In the genomic region with DNA sequence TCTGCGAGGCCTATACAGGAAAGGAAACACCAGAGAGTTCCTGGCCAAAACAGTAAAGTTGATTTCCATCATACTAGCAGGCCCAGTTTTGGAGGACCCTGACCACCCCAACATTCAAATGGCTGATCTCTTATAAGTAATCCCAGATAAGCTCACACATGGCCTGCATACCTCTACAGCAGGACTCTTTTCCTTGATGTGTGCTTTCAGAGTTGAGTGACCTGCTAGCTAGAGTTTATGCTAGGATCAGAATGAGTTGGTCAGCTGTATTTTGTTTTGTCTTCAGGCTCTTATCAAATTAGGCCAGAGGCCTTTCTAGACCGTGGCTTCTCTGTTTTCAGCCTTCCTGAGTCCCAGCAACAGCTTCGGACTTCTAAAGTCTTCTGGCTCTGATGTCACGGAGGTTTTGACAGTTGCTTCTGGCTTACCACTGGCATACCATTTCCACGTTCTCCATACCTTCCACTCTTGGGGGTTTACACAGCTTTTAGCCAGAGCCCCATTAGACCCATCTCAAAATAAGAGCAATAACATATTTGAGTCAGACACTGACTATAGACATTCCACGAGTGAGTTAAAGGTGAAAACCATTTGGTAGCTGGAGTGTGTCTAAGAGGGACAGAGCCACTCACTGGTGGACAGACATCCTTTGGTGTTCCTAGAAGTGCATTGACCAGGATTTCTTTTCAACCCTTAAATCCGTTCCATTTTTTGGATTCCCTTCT, we compare ENCODE assay signal across 16 mouse cellular contexts. TPM values are rescaled to one million over a fixed set of nuclear protein-coding genes. Genes with fewer than 3 reads are reported as not detected.
A peak's percentile ranks its signal among the peaks of the same experiment; 100 is the strongest.
DNase-seq lines count a peak whose midpoint lies in the region; ATAC-seq and TF ChIP-seq lines count a peak whose summit lies in the region.
"Had no signal": no experiment of that assay in that cellular context is flagged by ENCODE, and none has a peak within 500 bp of the region (broad histone marks: within the 10 kb centered on the region; RNA-seq: fewer than 3 reads in every experiment).

No protein-coding gene starts in this region.

- peak overlapping the region; percentile 51 for H3K4me2 ChIP-seq in hindbrain, embryonic 12.5 days (replicated peaks)
- peak overlapping the region; percentile 46 for H3K4me2 ChIP-seq in midbrain, embryonic 15.5 days
- H3K4me2 ChIP-seq: heart, embryonic 15.5 days; limb, embryonic 15.5 days had no signal

- H3K4me3 ChIP-seq in E14TG2a.4 (replicated peaks; ENCODE audit: low read length), result peak overlapping the region; percentile 98; the same call in 1 of the 2 replicates
- H3K4me3 ChIP-seq in embryonic facial prominence, embryonic 10.5 days, result peak overlapping the region; percentile 72; the same call in 1 of the 2 replicates
- peak overlapping the region; percentile 40 for H3K4me3 ChIP-seq in hindbrain, embryonic 12.5 days
- H3K4me3 ChIP-seq in midbrain, embryonic 15.5 days, result peak overlapping the region; percentile 35
- H3K4me3 ChIP-seq: heart, embryonic 15.5 days; limb, embryonic 15.5 days had no signal

- peak overlapping the region; percentile 55 for H3K9ac ChIP-seq in hindbrain, embryonic 12.5 days
- peak overlapping the region; percentile 24; the same call in 1 of the 2 replicates for H3K9ac ChIP-seq in midbrain, embryonic 15.5 days
- H3K9ac ChIP-seq: heart, embryonic 15.5 days; limb, embryonic 15.5 days had no signal

- H3K36me3 ChIP-seq in E14TG2a.4 (ENCODE audit: insufficient read depth, low read length), result peaks cover 63% of the 10 kb centered on the region
- no peaks in the 10 kb centered on the region for H3K36me3 ChIP-seq in embryonic facial prominence, embryonic 10.5 days (replicated peaks)
- H3K36me3 ChIP-seq in hindbrain, embryonic 12.5 days, result no peaks in the 10 kb centered on the region
- H3K36me3 ChIP-seq in midbrain, embryonic 15.5 days (replicated peaks), result no peaks in the 10 kb centered on the region
- H3K36me3 ChIP-seq: heart, embryonic 15.5 days; limb, embryonic 15.5 days had no signal

- no peak for ATAC-seq in hindbrain, embryonic 12.5 days (ENCODE audit: low FRiP score)
- ATAC-seq in midbrain, embryonic 15.5 days (replicated peaks), result no peak
- ATAC-seq in megakaryocyte, adult 5-6 weeks (ENCODE audit: poor library complexity, severe bottlenecking), result no peak

- peak; percentile 13 for DNase-seq in embryonic facial prominence, embryonic 10.5 days (ENCODE audit: low spot score)
- DNase-seq in adipocyte (ENCODE audit: low spot score), result no peak
- no peak for DNase-seq in gastrocnemius, postnatal 25 days
- DNase-seq in urinary bladder, adult 2 months (ENCODE audit: low spot score), result no peak
- DNase-seq: cerebellum, adult 9-11 months; kidney, postnatal 25 days; lung, adult 2 months; thymus, postnatal 36 days had no signal

- no peak overlapping the region for H3K27ac ChIP-seq in embryonic facial prominence, embryonic 10.5 days (replicated peaks)
- peak overlapping the region; percentile 75 for H3K27ac ChIP-seq in hindbrain, embryonic 12.5 days
- H3K27ac ChIP-seq in midbrain, embryonic 15.5 days, result peak overlapping the region; percentile 66
- H3K27ac ChIP-seq: heart, embryonic 15.5 days; limb, embryonic 15.5 days had no signal

- H3K27me3 ChIP-seq in E14TG2a.4 (ENCODE audit: insufficient read depth, low read length), result peaks cover 24% of the 10 kb centered on the region
- H3K27me3 ChIP-seq in embryonic facial prominence, embryonic 10.5 days (replicated peaks; ENCODE audit: low read depth, poor library complexity, severe bottlenecking), result peaks cover 100% of the 10 kb centered on the region
- H3K27me3 ChIP-seq in hindbrain, embryonic 12.5 days, result peaks cover 36% of the 10 kb centered on the region
- H3K27me3 ChIP-seq in midbrain, embryonic 15.5 days (replicated peaks), result peaks cover 13% of the 10 kb centered on the region; the same call in 1 of the 2 replicates

- peaks cover 89% of the 10 kb centered on the region for H3K4me1 ChIP-seq in E14TG2a.4 (replicated peaks; ENCODE audit: low read depth, low read length)
- H3K4me1 ChIP-seq in embryonic facial prominence, embryonic 10.5 days, result peaks cover 56% of the 10 kb centered on the region
- H3K4me1 ChIP-seq in hindbrain, embryonic 12.5 days, result peaks cover 52% of the 10 kb centered on the region
- H3K4me1 ChIP-seq in midbrain, embryonic 15.5 days, result peaks cover 17% of the 10 kb centered on the region

- TF ChIP-seq CTCF in E14TG2a.4 (conservative IDR thresholded peaks at IDR 0.05; ENCODE audit: low read length), result no peak

- H3K9me3 ChIP-seq in E14TG2a.4 (ENCODE audit: low read length), result no peaks in the 10 kb centered on the region
- H3K9me3 ChIP-seq in embryonic facial prominence, embryonic 10.5 days, result no peaks in the 10 kb centered on the region
- H3K9me3 ChIP-seq in hindbrain, embryonic 12.5 days (replicated peaks), result no peaks in the 10 kb centered on the region
- H3K9me3 ChIP-seq in midbrain, embryonic 15.5 days, result no peaks in the 10 kb centered on the region
- H3K9me3 ChIP-seq: heart, embryonic 15.5 days; limb, embryonic 15.5 days had no signal

- 55% methylated on average over 7 of the region's 7 CpGs for WGBS in embryonic facial prominence, embryonic 10.5 days
- WGBS in hindbrain, embryonic 12.5 days, result 40% methylated on average over 7 of the region's 7 CpGs
- 31% methylated on average over 7 of the region's 7 CpGs for WGBS in midbrain, embryonic 15.5 days

RNA-seq across cellular contexts. Expression of a gene that starts 8.2 kb away (rescaled TPM):
- polyA plus RNA-seq in embryonic facial prominence, embryonic 10.5 days (2016; fragmentation: Nextera tagmentation; extraction: Ambion mirVana), result 12.2 and 16.1 TPM in 2 replicates
- 37.3 and 39.5 TPM in 2 replicates for polyA plus RNA-seq in hindbrain, embryonic 12.5 days (2016; fragmentation: Nextera tagmentation; extraction: Ambion mirVana)
- polyA plus RNA-seq in midbrain, embryonic 15.5 days (2015; fragmentation: Nextera tagmentation; extraction: Ambion mirVana), result 20.7 and 23.2 TPM in 2 replicates
- not detected for total RNA-seq in gastrocnemius, postnatal 25 days (2021)
- not detected in 2 replicates for total RNA-seq in megakaryocyte, adult 5-6 weeks (2015)
- not detected in 2 replicates for total RNA-seq in megakaryocyte, adult 5-6 weeks (2017)
- 1.4 and 1.9 TPM in 2 replicates for polyA plus RNA-seq in urinary bladder, adult 2 months (2012; rRNA removed)
- total RNA-seq: MEL; neutrophil, adult 5-6 weeks had no signal

Comparison
In these comparisons a context has a peak if more than half of its experiments do, and no peak if none do; other contexts are left out.
1. H3K4me3 ChIP-seq: peak in every context shown above with its lines; median percentile 98 in E14TG2a.4; 72 in embryonic facial prominence, embryonic 10.5 days; 40 in hindbrain, embryonic 12.5 days; 35 in midbrain, embryonic 15.5 days.